Mouse (Mus musculus): ENCODE measurements around the gene Apobr. TPM values are rescaled to one million over a fixed set of nuclear protein-coding genes. Genes with fewer than 3 reads are reported as not detected.

Apobr gene
- polyA plus RNA-seq (2012; ENCODE audit: insufficient read depth, insufficient read length, missing spikeins) = 5.8 and 12.6 TPM in 2 replicates

DNA sequence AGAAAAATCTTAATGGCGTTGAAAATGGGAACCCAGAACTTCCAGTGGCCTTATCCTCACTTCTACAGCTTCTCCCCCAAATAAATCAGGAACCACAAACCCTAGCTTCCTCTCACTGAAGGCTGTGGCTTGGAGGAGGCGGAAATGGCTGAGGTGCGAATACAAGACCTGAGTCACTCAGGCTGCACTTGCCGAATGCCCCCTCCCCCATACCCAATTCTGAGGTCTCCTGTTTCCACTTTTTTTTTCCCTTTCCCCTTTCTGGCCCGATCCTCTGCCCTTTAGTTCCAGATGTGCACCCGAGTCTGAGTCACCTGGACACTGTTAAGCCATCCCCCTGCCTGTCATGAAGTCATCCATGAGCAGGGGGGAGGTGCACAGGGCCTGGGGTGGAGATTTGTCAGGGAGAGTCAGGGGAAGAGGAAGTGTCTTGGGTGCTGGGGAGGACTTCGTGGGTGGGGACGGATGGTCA, at the start of gene Apobr:
Gene Apobr (plus strand): TSS at position 437 of the 472 bp plus-strand sequence.
- Histone ChIP-seq H3K4me3 (ENCODE audit: insufficient read depth, low read depth, low read length) (peak within 1 kb of the TSS; percentile 66), H3K4me1 (ENCODE audit: control insufficient read depth, insufficient read depth, insufficient read length, low read length) (peaks cover 5% of the 10 kb centered on the region; the same call in 1 of the 2 replicates), H3K27ac (replicated peaks; ENCODE audit: low read depth, low read length) (peak within 1 kb of the TSS; percentile 90)

DNA sequence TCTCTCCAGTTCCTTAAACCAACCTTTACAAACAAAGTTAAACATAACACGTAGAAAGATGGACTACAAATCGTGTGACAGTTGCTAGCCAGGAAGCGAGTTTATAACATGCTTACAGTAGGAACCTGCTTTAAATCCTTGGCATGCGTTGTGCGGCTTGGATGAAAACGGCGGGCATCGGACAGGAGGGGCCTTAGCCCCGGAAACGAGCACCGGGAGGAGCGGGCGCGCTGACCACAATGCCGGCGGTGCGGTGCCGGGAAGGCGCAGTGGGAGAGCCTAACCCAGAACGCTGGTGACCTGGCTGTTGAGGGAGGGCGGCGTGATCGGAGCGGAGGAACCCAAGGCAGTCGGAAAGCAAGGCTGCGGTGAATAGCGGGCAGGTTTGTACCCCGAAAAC, 49.0 kb upstream of the Apobr start:
- peak overlapping the region; percentile 58 for H3K4me3 ChIP-seq (ENCODE audit: insufficient read depth, low read depth, low read length)
- H3K4me1 ChIP-seq (ENCODE audit: control insufficient read depth, insufficient read depth, insufficient read length, low read length) = no peaks in the 10 kb centered on the region
- H3K27ac ChIP-seq (replicated peaks; ENCODE audit: low read depth, low read length) = no peak overlapping the region

DNA sequence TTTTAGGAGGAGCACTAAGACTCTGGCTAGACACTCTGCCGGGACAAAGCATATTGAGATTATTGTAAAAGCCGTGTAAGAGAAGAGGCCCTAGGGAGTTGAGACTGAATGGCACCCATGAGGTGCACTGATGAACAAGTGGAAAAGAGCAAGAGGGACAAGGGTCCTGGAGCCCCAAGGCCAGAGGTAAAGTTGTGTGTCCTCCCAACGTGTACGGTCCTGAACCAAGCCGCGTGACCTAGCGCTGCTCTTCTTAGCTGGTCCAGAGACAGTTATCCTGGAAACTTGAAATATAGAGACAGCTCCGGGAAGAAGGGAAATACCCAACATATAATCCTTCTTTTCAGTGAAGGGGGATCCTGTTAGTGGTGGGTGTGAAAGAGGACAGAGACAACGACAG, 48.3 kb upstream of the Apobr start:
- Histone ChIP-seq H3K4me1 (ENCODE audit: control insufficient read depth, insufficient read depth, insufficient read length, low read length) (no peaks in the 10 kb centered on the region), H3K27ac (replicated peaks; ENCODE audit: low read depth, low read length) (no peak overlapping the region), H3K4me3 (ENCODE audit: insufficient read depth, low read depth, low read length) (no peak overlapping the region)

GRCm38 (mm10) chr7:126537820-126538585, 46.7 kb upstream of the Apobr start:
- H3K4me1 ChIP-seq (ENCODE audit: control insufficient read depth, insufficient read depth, insufficient read length, low read length) = no peaks in the 10 kb centered on the region
- H3K4me3 ChIP-seq (ENCODE audit: insufficient read depth, low read depth, low read length) = no peak overlapping the region
- H3K27ac ChIP-seq (replicated peaks; ENCODE audit: low read depth, low read length) = no peak overlapping the region

GRCm38 (mm10) chr7:126541661-126542060, 43.1 kb upstream of the Apobr start:
- Histone ChIP-seq H3K27ac (replicated peaks; ENCODE audit: low read depth, low read length) (no peak overlapping the region), H3K4me1 (ENCODE audit: control insufficient read depth, insufficient read depth, insufficient read length, low read length) (no peaks in the 10 kb centered on the region)

DNA sequence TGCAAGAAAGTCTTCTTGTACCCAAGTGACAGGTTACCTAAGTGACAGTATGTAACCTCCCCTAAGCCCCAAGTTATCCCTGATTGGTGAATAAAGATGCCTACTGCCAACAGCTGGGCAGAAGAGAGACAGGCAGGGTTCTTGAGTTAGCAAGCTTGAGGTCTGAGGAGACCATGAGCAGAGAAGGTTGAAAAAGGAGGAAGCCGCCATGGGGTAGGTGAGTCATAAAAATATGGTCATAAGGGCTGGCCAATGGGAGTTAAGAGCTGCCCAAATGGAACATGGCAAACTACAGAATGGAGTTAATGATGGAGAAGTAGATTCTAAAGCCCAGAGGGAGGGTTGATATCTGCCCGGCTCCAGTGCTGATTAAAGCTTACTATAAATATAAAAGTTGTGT, 39.1 kb upstream of the Apobr start:
- Histone ChIP-seq H3K4me3 (ENCODE audit: insufficient read depth, low read depth, low read length) (no peak overlapping the region), H3K4me1 (ENCODE audit: control insufficient read depth, insufficient read depth, insufficient read length, low read length) (no peaks in the 10 kb centered on the region), H3K27ac (replicated peaks; ENCODE audit: low read depth, low read length) (no peak overlapping the region)

More at GRCm38 (mm10) chr7:126541661-126542060, 43.1 kb upstream of the Apobr start:
- no peak overlapping the region for H3K4me3 ChIP-seq (ENCODE audit: insufficient read depth, low read depth, low read length)

GRCm38 (mm10) chr7:126554796-126555195, 29.9 kb upstream of the Apobr start:
- no peak overlapping the region for H3K27ac ChIP-seq (replicated peaks; ENCODE audit: low read depth, low read length)

DNA sequence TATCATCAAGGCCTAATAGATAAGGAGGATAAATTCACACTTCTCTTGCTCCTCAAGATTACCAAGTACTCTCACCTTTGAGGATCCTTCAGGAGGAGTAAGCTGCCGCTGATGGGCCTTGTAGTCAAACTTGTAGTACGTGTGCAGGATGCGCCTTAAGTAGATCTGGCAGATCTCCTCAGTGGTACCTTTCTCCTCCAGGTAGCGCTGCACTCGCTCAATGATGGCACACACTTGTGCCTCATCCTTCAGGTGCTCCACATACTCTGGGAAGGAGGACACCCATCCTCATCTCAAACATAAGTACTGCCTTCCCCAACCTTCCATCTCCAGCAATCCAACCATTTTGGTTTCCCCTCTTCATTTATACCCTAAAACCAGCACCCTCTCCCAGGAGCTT, 28.1 kb upstream of the Apobr start:
- H3K27ac ChIP-seq (replicated peaks; ENCODE audit: low read depth, low read length) = no peak overlapping the region
- H3K4me1 ChIP-seq (ENCODE audit: control insufficient read depth, insufficient read depth, insufficient read length, low read length) = no peaks in the 10 kb centered on the region
- H3K4me3 ChIP-seq (ENCODE audit: insufficient read depth, low read depth, low read length) = no peak overlapping the region

More at GRCm38 (mm10) chr7:126554796-126555195, 29.9 kb upstream of the Apobr start:
- Histone ChIP-seq H3K4me3 (ENCODE audit: insufficient read depth, low read depth, low read length) (no peak overlapping the region), H3K4me1 (ENCODE audit: control insufficient read depth, insufficient read depth, insufficient read length, low read length) (no peaks in the 10 kb centered on the region)

GRCm38 (mm10) chr7:126565693-126566092, 19.0 kb upstream of the Apobr start:
- Histone ChIP-seq H3K4me3 (ENCODE audit: insufficient read depth, low read depth, low read length) (peak overlapping the region; percentile 88), H3K27ac (replicated peaks; ENCODE audit: low read depth, low read length) (peak overlapping the region; percentile 46), H3K4me1 (ENCODE audit: control insufficient read depth, insufficient read depth, insufficient read length, low read length) (no peaks in the 10 kb centered on the region)

- peak within 1 kb of the TSS; percentile 88 for H3K4me3 ChIP-seq (ENCODE audit: insufficient read depth, low read depth, low read length)
- H3K4me1 ChIP-seq (ENCODE audit: control insufficient read depth, insufficient read depth, insufficient read length, low read length) = no peaks in the 10 kb centered on the region
Observed at GRCm38 (mm10) chr7:126566094-126566765, 18.5 kb upstream of the Apobr start, which contains the start of gene Eif3c. Gene Eif3c (minus strand): TSS chr7:126566411.

GRCm38 (mm10) chr7:126576946-126577345, 7.8 kb upstream of the Apobr start:
- no peaks in the 10 kb centered on the region for H3K4me1 ChIP-seq (ENCODE audit: control insufficient read depth, insufficient read depth, insufficient read length, low read length)
- H3K27ac ChIP-seq (replicated peaks; ENCODE audit: low read depth, low read length) = no peak overlapping the region
- H3K4me3 ChIP-seq (ENCODE audit: insufficient read depth, low read depth, low read length) = no peak overlapping the region

More at GRCm38 (mm10) chr7:126566094-126566765, 18.5 kb upstream of the Apobr start, which contains the start of gene Eif3c:
- H3K27ac ChIP-seq (replicated peaks; ENCODE audit: low read depth, low read length) = peak within 1 kb of the TSS; percentile 59

DNA sequence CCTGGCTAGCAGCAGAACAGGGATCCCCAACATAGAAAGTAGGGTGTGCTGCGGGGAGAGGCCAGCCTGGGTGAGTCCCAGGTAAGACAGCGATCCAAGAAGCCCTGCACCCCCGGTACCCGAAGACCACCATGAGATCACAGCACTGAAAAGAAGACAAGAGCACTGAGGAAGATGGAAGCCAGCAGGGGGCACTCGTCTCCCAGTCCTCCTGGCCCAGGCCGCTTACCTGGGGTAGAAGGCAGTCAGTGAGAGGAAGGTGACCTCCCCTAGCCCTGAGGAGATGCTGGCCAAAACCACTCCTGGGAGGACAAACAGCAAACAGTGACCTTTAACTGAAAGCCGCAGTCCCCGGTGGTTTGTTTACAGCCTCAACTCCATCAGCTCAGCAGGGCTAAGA, 5.6 kb upstream of the Apobr start:
- Histone ChIP-seq H3K27ac (replicated peaks; ENCODE audit: low read depth, low read length) (no peak overlapping the region), H3K4me3 (ENCODE audit: insufficient read depth, low read depth, low read length) (no peak overlapping the region), H3K4me1 (ENCODE audit: control insufficient read depth, insufficient read depth, insufficient read length, low read length) (no peaks in the 10 kb centered on the region)

GRCm38 (mm10) chr7:126581661-126582060, 3.1 kb upstream of the Apobr start:
- H3K4me1 ChIP-seq (ENCODE audit: control insufficient read depth, insufficient read depth, insufficient read length, low read length) = no peaks in the 10 kb centered on the region
- H3K4me3 ChIP-seq (ENCODE audit: insufficient read depth, low read depth, low read length) = no peak overlapping the region
- no peak overlapping the region for H3K27ac ChIP-seq (replicated peaks; ENCODE audit: low read depth, low read length)

GRCm38 (mm10) chr7:126582759-126583158, 2.0 kb upstream of the Apobr start:
- peaks cover 5% of the 10 kb centered on the region; the same call in 1 of the 2 replicates for H3K4me1 ChIP-seq (ENCODE audit: control insufficient read depth, insufficient read depth, insufficient read length, low read length)
- H3K27ac ChIP-seq (replicated peaks; ENCODE audit: low read depth, low read length) = no peak overlapping the region; the same call in 1 of the 2 replicates
- H3K4me3 ChIP-seq (ENCODE audit: insufficient read depth, low read depth, low read length) = peak overlapping the region; percentile 66

DNA sequence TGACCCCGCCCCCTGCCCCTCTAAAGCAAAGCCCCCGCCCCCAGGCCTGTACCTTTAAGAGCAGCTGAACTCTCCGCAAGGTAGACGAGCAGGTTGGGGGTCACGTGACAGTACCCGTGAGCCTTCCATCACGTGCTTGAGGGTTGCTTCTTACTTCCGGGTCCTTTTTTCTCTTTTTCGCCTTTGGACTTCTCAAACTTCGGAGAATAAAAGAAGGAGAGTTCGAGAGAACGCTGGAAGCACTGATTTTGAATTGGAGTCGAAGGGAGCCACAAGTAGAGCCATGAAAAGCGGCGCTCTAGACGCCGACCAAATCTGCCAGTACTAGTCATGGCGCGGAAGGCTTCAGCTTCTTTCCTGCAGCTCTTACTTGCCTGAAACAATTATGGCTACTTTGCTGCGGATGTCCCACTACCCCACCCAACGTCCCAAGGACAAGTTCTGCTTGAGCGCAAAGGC, 1.5 kb upstream of the Apobr start:
- Histone ChIP-seq H3K4me1 (ENCODE audit: control insufficient read depth, insufficient read depth, insufficient read length, low read length) (peaks cover 5% of the 10 kb centered on the region; the same call in 1 of the 2 replicates), H3K4me3 (ENCODE audit: insufficient read depth, low read depth, low read length) (peak overlapping the region; percentile 66), H3K27ac (replicated peaks; ENCODE audit: low read depth, low read length) (peak overlapping the region; percentile 90)
